Mouse (Mus musculus): ENCODE data around the gene Gpatch2l.

The Gpatch2l gene

GRCm38 (mm10) chr12:86276895-86277294, 35.2 kb downstream of the Gpatch2l start:
- in situ Hi-C loops (cut with MseI, MboI), result no loop called here

- in situ Hi-C loops (cut with MseI, MboI), result no loop called here
Observed at GRCm38 (mm10) chr12:86280000-86280399, 38.3 kb downstream of the Gpatch2l start.

- in situ Hi-C loops (cut with MseI, MboI), result no loop called here
Observed at GRCm38 (mm10) chr12:86285704-86286103, 44.0 kb downstream of the Gpatch2l start.

- in situ Hi-C loops (cut with MseI, MboI), result no loop called here
Observed at GRCm38 (mm10) chr12:86297450-86297849, 55.8 kb downstream of the Gpatch2l start.

- in situ Hi-C loops (cut with MseI, MboI), result no loop called here
Observed at GRCm38 (mm10) chr12:86302973-86303372, 61.3 kb downstream of the Gpatch2l start.

GRCm38 (mm10) chr12:86305045-86305444, 63.4 kb downstream of the Gpatch2l start:
- in situ Hi-C loops (cut with MseI, MboI), result no loop called here

GRCm38 (mm10) chr12:86305635-86306243, 64.1 kb downstream of the Gpatch2l start:
- in situ Hi-C loops (cut with MseI, MboI), result no loop called here

GRCm38 (mm10) chr12:86309474-86309873, 67.8 kb downstream of the Gpatch2l start:
- in situ Hi-C loops (cut with MseI, MboI), result no loop called here

- in situ Hi-C loops (cut with MseI, MboI), result no loop called here
Observed at GRCm38 (mm10) chr12:86309902-86310301, 68.2 kb downstream of the Gpatch2l start.

GRCm38 (mm10) chr12:86320629-86321028, 79.0 kb downstream of the Gpatch2l start:
- in situ Hi-C loops (cut with MseI, MboI), result no loop called here

- in situ Hi-C loops (cut with MseI, MboI), result no loop called here
Observed at GRCm38 (mm10) chr12:86324297-86324696, 82.6 kb downstream of the Gpatch2l start.

GRCm38 (mm10) chr12:86329813-86330212, 88.2 kb downstream of the Gpatch2l start:
- in situ Hi-C loops (cut with MseI, MboI), result no loop called here

- in situ Hi-C loops (cut with MseI, MboI), result no loop called here
Observed at GRCm38 (mm10) chr12:86330684-86331083, 89.0 kb downstream of the Gpatch2l start.

GRCm38 (mm10) chr12:86331248-86331647, 89.6 kb downstream of the Gpatch2l start:
- in situ Hi-C loops (cut with MseI, MboI), result no loop called here

- in situ Hi-C loops (cut with MseI, MboI), result no loop called here
Observed at GRCm38 (mm10) chr12:86336209-86336608, 94.6 kb downstream of the Gpatch2l start.

GRCm38 (mm10) chr12:86336887-86337286, 95.2 kb downstream of the Gpatch2l start:
- in situ Hi-C loops (cut with MseI, MboI), result no loop called here
